Mouse (Mus musculus): ENCODE measurements around the gene Sox5.
A peak's percentile ranks its signal among the peaks of the same experiment; 100 is the strongest.

Sox5 gene

GRCm38 (mm10) chr6:144045503-144045902 lies 736.3 kb downstream of the Sox5 start:
- DNase-seq (ENCODE audit: low read depth, low spot score): no peak

- DNase-seq (ENCODE audit: low read depth, low spot score): no peak
These were observed 737.4 kb downstream of the Sox5 start for GRCm38 (mm10) chr6:144044381-144044780.

DNA sequence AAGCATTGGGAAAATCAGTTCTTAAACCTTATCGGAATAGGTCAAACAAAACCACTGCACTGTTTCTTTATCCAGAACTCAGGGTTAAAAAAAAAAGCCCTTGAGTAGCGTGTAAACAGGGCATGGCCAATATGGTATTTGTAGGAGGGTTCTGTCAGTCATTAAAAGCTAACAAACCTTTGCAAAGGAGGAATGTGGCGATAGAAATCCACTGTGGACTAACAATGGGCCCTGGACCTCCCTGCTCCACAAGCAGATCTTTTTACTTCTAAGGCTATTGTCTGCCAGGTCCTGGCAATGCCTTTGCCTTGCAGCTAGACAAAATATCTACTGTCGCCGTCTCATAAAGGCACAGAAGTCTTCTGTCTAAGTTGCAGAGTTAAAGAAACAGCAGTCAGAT lies 738.8 kb downstream of the Sox5 start:
- no peak for DNase-seq (ENCODE audit: low read depth, low spot score)

GRCm38 (mm10) chr6:144041941-144042340 lies 739.8 kb downstream of the Sox5 start:
- no peak for DNase-seq (ENCODE audit: low read depth, low spot score)

GRCm38 (mm10) chr6:144041188-144041587 lies 740.6 kb downstream of the Sox5 start:
- no peak for DNase-seq (ENCODE audit: low read depth, low spot score)

DNA sequence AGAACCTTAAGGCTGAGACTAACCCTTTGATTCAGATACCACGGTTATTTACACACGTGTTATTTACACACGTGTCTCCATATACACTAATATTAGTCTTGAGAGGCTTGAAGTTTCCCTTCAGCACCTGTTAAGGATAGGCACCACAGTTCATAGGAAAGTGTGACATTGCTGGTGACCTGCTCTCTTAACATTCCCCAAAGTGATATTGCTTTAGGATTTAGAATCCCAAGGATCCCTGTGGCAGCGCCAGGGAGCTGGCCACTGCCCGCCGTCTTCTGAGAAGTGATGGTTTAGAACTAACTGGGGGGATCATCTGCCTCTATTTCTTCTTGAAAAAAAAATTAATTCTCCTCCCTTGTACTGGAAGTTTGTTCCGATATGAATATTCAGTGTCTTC lies 741.4 kb downstream of the Sox5 start:
- DNase-seq (ENCODE audit: low read depth, low spot score): no peak

- no peak for DNase-seq (ENCODE audit: low read depth, low spot score)
These were observed 742.6 kb downstream of the Sox5 start for GRCm38 (mm10) chr6:144039221-144039620.

- no peak for DNase-seq (ENCODE audit: low read depth, low spot score)
These were observed 748.6 kb downstream of the Sox5 start for GRCm38 (mm10) chr6:144033191-144033590.

GRCm38 (mm10) chr6:144016929-144017328 lies 764.8 kb downstream of the Sox5 start:
- no peak for DNase-seq (ENCODE audit: low read depth, low spot score)

- peak; percentile 6 for DNase-seq (ENCODE audit: low read depth, low spot score)
These were observed 769.8 kb downstream of the Sox5 start for GRCm38 (mm10) chr6:144011880-144012524.

GRCm38 (mm10) chr6:144010995-144011394 lies 770.8 kb downstream of the Sox5 start:
- no peak for DNase-seq (ENCODE audit: low read depth, low spot score)

DNA sequence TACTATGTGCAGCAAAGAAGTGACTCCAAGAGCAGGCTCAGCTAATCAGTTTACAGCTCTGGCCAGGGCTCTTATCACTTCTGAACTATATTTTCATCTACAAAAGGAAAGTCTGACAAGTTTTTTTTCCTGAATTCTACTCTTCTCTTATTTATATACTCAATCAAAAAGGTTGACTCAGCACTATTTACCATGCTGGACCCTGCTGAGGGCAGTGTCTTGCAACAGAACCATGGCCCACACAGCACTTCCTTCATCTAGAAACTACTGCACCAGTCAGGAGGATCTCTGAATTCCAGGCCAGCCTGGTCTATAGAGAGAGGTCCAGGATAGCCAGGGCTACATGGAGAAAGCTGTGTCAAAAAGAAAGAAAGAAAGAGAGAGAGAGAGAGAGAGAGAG lies 771.5 kb downstream of the Sox5 start:
- no peak for DNase-seq (ENCODE audit: low read depth, low spot score)

DNA sequence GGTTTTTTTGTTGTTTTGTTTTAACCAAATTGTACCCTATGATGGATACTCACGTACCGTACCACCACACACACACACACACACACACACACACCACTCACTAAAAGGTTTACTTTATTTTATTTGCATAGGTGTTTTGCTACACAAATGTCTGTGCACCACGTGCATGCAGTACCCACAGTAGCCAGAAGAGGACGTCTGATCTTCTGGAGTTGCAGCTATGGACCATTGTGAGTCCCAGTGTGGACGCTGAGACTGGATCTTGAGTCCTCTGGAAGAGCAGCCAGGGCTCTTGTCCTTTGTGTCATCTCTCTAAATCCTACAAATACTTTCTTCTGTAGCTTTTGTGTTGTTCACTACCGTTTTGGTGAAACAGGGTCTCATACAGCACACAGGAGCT lies 776.6 kb downstream of the Sox5 start:
- no peak for DNase-seq (ENCODE audit: low read depth, low spot score)

- DNase-seq (ENCODE audit: low read depth, low spot score): no peak
These were observed 783.6 kb downstream of the Sox5 start for GRCm38 (mm10) chr6:143998201-143998600.

GRCm38 (mm10) chr6:143997616-143998015 lies 784.2 kb downstream of the Sox5 start:
- no peak for DNase-seq (ENCODE audit: low read depth, low spot score)

DNA sequence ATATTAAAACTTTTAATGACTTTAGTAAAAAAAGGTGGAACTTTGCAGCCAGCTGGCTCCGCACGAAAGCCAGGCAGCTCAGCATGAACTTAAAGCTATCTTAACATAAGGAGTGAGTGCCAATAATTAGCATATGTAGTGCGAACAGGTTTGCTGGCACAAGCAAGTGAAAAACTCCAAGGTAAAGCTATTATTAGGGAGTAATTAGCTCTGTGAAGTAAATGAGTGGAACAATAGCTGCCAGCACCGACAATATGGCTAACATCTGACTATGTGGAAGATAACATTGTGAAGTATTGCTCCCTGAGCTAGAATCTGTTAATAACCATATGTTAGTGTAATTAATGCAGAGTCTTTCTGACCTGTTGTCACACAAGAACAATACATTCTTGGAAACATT lies 786.7 kb downstream of the Sox5 start:
- peak; percentile 12 for DNase-seq (ENCODE audit: low read depth, low spot score)

DNA sequence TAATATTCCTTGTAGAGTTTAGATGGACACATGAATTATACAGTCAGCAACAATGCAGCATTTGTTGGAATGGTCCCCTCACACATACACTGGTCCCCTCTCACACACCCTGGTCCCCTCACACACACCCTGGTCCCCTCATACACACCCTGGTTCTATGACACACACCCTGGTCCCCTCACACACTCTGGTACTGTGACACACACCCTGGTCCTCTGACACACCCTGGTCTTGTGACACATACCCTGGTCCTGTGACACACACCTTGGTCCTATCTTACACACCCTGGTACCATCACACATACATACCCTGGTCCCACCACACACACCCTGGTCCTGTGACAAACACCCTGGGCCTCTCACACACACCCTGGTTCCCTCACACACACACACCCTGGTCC lies 794.2 kb downstream of the Sox5 start:
- no peak for DNase-seq (ENCODE audit: low read depth, low spot score)

DNA sequence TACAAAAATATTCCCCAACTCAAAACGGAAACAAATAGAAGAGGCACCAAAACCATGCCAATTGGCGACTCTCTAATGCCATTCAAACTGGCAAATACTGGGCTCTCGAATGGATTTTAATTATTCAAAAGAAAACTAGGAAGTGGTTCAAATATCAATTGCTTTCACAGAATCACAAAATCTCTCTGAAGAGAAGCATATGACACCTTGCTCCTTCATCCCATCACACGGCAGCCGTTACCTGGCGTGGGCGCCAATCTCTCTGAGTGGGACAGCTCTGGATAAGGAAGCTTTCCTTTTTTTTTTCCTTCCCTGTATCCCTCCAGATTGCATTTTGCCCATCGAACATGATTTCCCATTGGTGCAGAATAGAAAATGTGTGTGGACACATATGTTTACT lies 801.6 kb downstream of the Sox5 start:
- DNase-seq (ENCODE audit: low read depth, low spot score): no peak

DNA sequence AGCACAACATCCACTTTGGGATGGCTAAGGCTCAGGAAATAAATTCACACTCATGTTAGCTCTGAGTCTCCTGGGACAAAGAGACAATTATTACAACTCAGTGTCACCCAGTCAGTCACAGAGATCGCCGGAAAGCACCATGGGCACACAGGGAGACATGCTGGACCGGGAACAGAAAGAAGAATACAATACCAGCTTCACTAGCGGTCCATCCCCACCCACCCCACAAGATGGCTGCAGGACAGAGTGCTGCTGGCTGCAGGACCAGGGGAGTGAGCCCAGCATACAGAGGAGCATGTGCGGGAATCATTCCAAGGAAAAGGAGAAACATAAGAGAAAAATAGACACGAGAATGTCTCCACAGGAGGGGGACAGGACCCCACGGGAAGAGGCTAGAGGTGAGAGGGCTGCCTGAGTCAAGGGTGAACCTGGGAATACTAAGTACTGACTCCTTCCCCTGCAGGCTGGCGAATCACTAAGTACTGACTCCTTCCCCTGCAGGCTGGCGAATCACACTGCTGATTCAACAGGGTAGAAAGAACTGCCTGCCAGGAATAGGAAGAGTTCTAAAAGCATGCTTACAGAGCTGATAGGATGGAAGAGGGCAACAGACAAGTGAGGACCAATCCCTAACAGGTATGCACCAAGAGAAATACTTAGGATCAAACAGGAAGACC lies 813.9 kb downstream of the Sox5 start:
- DNase-seq (ENCODE audit: low read depth, low spot score): no peak

DNA sequence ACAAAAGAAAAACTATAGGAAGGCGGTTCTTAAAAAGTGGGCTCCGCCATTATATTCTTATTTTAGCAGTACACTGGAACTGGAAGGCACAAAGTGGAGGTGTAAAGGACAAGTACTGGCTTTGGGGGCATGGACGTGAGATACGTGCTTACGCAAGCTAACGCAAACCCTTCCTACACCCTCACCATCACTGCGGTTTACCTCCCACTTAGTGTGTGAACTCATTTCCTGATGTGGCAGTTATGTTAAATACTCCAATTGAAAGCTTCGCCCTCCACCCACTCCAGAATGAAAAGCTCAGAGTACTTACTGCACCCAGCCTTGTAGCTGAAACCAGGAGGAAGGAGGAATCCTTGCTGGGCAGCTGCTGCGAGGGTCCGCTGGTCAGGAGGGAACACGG lies 821.3 kb downstream of the Sox5 start:
- DNase-seq (ENCODE audit: low read depth, low spot score): no peak

DNA sequence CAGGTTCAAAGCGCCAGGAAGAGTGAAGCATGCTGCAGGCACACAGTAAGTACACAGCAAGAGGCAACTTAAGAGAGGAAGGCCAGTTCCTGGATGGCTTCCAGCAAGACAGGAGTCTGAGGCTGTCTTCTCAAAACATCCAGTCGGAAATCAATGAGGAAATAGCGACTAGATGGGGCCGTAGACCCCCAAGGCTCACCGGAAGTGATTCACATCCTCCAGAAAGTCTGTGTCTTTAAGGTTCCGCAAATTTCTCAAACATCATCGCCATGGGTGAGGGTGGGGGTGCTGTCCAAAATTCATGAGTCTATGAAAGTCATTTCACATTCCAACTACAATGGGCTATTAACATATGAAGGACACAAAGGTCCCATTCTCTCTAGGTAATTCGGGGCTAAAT lies 821.7 kb downstream of the Sox5 start:
- DNase-seq (ENCODE audit: low read depth, low spot score): no peak

DNA sequence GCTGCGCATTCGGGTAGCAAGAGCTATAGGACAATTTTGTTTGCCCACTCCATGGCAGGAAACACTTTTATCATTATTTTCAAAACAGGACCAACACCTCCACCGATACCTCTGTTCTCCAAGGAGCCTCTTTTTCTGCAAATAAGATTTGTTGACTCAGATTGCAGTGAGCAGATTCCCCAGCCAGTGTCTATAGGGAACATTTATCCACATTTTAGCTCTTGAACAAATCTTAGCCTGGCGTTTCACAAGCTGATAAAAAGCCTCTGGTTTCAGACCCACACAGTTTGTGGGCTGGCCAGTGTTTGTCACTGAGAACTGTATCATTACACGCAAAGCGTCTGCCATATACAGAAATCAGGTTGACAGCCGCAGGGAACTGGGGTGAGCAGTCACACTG lies 823.4 kb downstream of the Sox5 start:
- DNase-seq (ENCODE audit: low read depth, low spot score): no peak

- no peak for DNase-seq (ENCODE audit: low read depth, low spot score)
These were observed 824.7 kb downstream of the Sox5 start for GRCm38 (mm10) chr6:143957063-143957462.

Data from telencephalon, adult 2 months (tissue).